Mouse (Mus musculus): Measurements from ENCODE around the gene Lamc1.

The Lamc1 gene

GRCm38 (mm10) chr1:153252540-153253210 is 79.9 kb downstream of the Lamc1 start:
- no peak for TF ChIP-seq GATA4 (IDR thresholded peaks at IDR 0.05; ENCODE audit: insufficient replicate concordance, low read length)

GRCm38 (mm10) chr1:153251590-153252206 is 80.9 kb downstream of the Lamc1 start:
- TF ChIP-seq GATA4 (IDR thresholded peaks at IDR 0.05; ENCODE audit: insufficient replicate concordance, low read length), result no peak

- no peak for TF ChIP-seq GATA4 (IDR thresholded peaks at IDR 0.05; ENCODE audit: insufficient replicate concordance, low read length)
Observed at GRCm38 (mm10) chr1:153241346-153241745, 91.2 kb downstream of the Lamc1 start.

GRCm38 (mm10) chr1:153235576-153235975 is 97.0 kb downstream of the Lamc1 start:
- TF ChIP-seq GATA4 (IDR thresholded peaks at IDR 0.05; ENCODE audit: insufficient replicate concordance, low read length), result no peak

GRCm38 (mm10) chr1:153231681-153232080 is 100.9 kb downstream of the Lamc1 start:
- TF ChIP-seq GATA4 (IDR thresholded peaks at IDR 0.05; ENCODE audit: insufficient replicate concordance, low read length), result no peak

- TF ChIP-seq GATA4 (IDR thresholded peaks at IDR 0.05; ENCODE audit: insufficient replicate concordance, low read length), result no peak
Observed at GRCm38 (mm10) chr1:153227916-153228315, 104.7 kb downstream of the Lamc1 start.

- no peak for TF ChIP-seq GATA4 (IDR thresholded peaks at IDR 0.05; ENCODE audit: insufficient replicate concordance, low read length)
Observed at GRCm38 (mm10) chr1:153227096-153227495, 105.5 kb downstream of the Lamc1 start.

GRCm38 (mm10) chr1:153225786-153226725 is 106.5 kb downstream of the Lamc1 start:
- no peak for TF ChIP-seq GATA4 (IDR thresholded peaks at IDR 0.05; ENCODE audit: insufficient replicate concordance, low read length)

- no peak for TF ChIP-seq GATA4 (IDR thresholded peaks at IDR 0.05; ENCODE audit: insufficient replicate concordance, low read length)
Observed at GRCm38 (mm10) chr1:153224331-153224730, 108.3 kb downstream of the Lamc1 start.

GRCm38 (mm10) chr1:153219376-153219775 is 113.2 kb downstream of the Lamc1 start:
- TF ChIP-seq GATA4 (IDR thresholded peaks at IDR 0.05; ENCODE audit: insufficient replicate concordance, low read length), result no peak

GRCm38 (mm10) chr1:153216516-153216915 is 116.1 kb downstream of the Lamc1 start:
- no peak for TF ChIP-seq GATA4 (IDR thresholded peaks at IDR 0.05; ENCODE audit: insufficient replicate concordance, low read length)

GRCm38 (mm10) chr1:153215676-153216075 is 116.9 kb downstream of the Lamc1 start:
- TF ChIP-seq GATA4 (IDR thresholded peaks at IDR 0.05; ENCODE audit: insufficient replicate concordance, low read length), result no peak

- TF ChIP-seq GATA4 (IDR thresholded peaks at IDR 0.05; ENCODE audit: insufficient replicate concordance, low read length), result no peak
Observed at GRCm38 (mm10) chr1:153210992-153211391, 121.6 kb downstream of the Lamc1 start.

GRCm38 (mm10) chr1:153210198-153210597 is 122.4 kb downstream of the Lamc1 start:
- no peak for TF ChIP-seq GATA4 (IDR thresholded peaks at IDR 0.05; ENCODE audit: insufficient replicate concordance, low read length)

- TF ChIP-seq GATA4 (IDR thresholded peaks at IDR 0.05; ENCODE audit: insufficient replicate concordance, low read length), result no peak
Observed at GRCm38 (mm10) chr1:153202195-153202594, 130.4 kb downstream of the Lamc1 start.

- no peak for TF ChIP-seq GATA4 (IDR thresholded peaks at IDR 0.05; ENCODE audit: insufficient replicate concordance, low read length)
Observed at GRCm38 (mm10) chr1:153201448-153201847, 131.1 kb downstream of the Lamc1 start.
